Mouse (Mus musculus) hindbrain, postnatal 0 days (tissue): ENCODE results near the gene Dock4. TPM values are rescaled to one million over a fixed set of nuclear protein-coding genes. Genes with fewer than 3 reads are reported as not detected.

Source experiments
- ATAC-seq: fragments of 200-750 bp; cut with Nextera tagmentation; 2 replicates; pipeline ENCODE4 v1.8.0; 2017; ENCODE audit warnings: mild to moderate bottlenecking, moderate TSS enrichment, moderate library complexity
- DNase-seq: peaks from one replicate; pipeline ENCODE4 v3.0.0-alpha.2; 2015; ENCODE audit warnings: low spot score
- H3K27ac ChIP-seq: fragments of 300-500 bp; sonication (generic); 2 replicates; pipeline ENCODE4 v1.5.1; 2014; ENCODE audit warnings: mild to moderate bottlenecking
- H3K27me3 ChIP-seq: fragments of 300-500 bp; sonication (generic); 2 replicates; pipeline ENCODE4 v1.6.1; 2014; ENCODE audit warnings: low read length, mixed read lengths; ENCODE audit not compliant: insufficient read depth
- H3K36me3 ChIP-seq: fragments of 300-500 bp; sonication (generic); 2 replicates; pipeline ENCODE4 v1.6.1; 2014; ENCODE audit warnings: low read length, mixed read lengths; ENCODE audit not compliant: insufficient read depth
- H3K4me1 ChIP-seq: fragments of 300-500 bp; sonication (generic); 2 replicates; pipeline ENCODE4 v1.6.1; 2014; ENCODE audit warnings: antibody characterized with exemption, low read length, mixed read lengths; ENCODE audit not compliant: insufficient read depth
- H3K4me2 ChIP-seq: fragments of 300-500 bp; sonication (generic); 2 replicates; pipeline ENCODE4 v1.6.1; 2014; ENCODE audit warnings: low read depth, mild to moderate bottlenecking, low read length, moderate library complexity, mixed read lengths
- H3K4me3 ChIP-seq: fragments of 300-500 bp; sonication (generic); 2 replicates; pipeline ENCODE4 v1.5.1; 2014; ENCODE audit warnings: low read length
- H3K9ac ChIP-seq: fragments of 300-500 bp; sonication (generic); replicated peaks from 2 replicates; pipeline ENCODE4 v1.6.1; 2014; ENCODE audit warnings: mild to moderate bottlenecking, low read length, moderate library complexity, mixed read lengths
- H3K9me3 ChIP-seq: fragments of 300-500 bp; sonication (generic); 2 replicates; pipeline ENCODE4 v1.6.1; 2016; ENCODE audit warnings: low read length, mixed read lengths
- CTCF ChIP-seq: IDR thresholded peaks from 2 replicates; pipeline ENCODE4 v1.5.1; 2016; ENCODE audit warnings: antibody characterized with exemption, control low read depth, low read depth
- WGBS: fragments of 180-500 bp; shearing (Covaris S2); extraction: QIAGEN DNeasy Blood & Tissue Kit; methylation state at CpG from one replicate; pipeline ENCODE4 v1.1.7; 2014; 5-methylcytosine and 5-hydroxymethylcytosine counted together
- polyA plus RNA-seq: library from polyadenylated mRNA; unstranded; fragments of >200 nt; fragmentation: Nextera tagmentation; extraction: Ambion mirVana; gene quantifications from 2 replicates; pipeline ENCODE4 v1.2.1, GENCODE M21; 2015
- total RNA-seq: library from RNA; depleted of rRNA; stranded (reverse); fragments of >200 nt; gene quantifications from 2 replicates; pipeline ENCODE4 v1.2.3, GENCODE M21; 2014

The Dock4 gene
- total and polyA plus RNA-seq, 2 experiments from 2014 or later, result 16.7 to 30.7 TPM

GRCm38 (mm10) chr12:40759281-40759680, 313.5 kb downstream of the Dock4 start:
- Histone ChIP-seq H3K4me2 (no peak overlapping the region), H3K4me1 (no peaks in the 10 kb centered on the region), H3K9ac (no peak overlapping the region), H3K27ac (no peak overlapping the region), H3K36me3 (no peaks in the 10 kb centered on the region), H3K9me3 (no peaks in the 10 kb centered on the region), H3K4me3 (no peak overlapping the region), H3K27me3 (no peaks in the 10 kb centered on the region)
- no peak for TF ChIP-seq CTCF
- WGBS, result 97% methylated on average over 2 of the region's 2 CpGs
- no peak for ATAC-seq
- DNase-seq, result no peak

- DNase-seq (no peak), ATAC-seq (peak; percentile 85)
- Histone ChIP-seq H3K27me3 (no peaks in the 10 kb centered on the region), H3K4me3 (no peak overlapping the region), H3K4me1 (no peaks in the 10 kb centered on the region), H3K36me3 (no peaks in the 10 kb centered on the region), H3K27ac (no peak overlapping the region), H3K4me2 (no peak overlapping the region), H3K9me3 (no peaks in the 10 kb centered on the region), H3K9ac (no peak overlapping the region)
- 47% methylated on average over 8 of the region's 8 CpGs for WGBS
- TF ChIP-seq CTCF, result no peak
Measured at GRCm38 (mm10) chr12:40767258-40767816, 321.6 kb downstream of the Dock4 start.

- Histone ChIP-seq H3K27ac (no peak overlapping the region), H3K36me3 (peaks cover 4% of the 10 kb centered on the region; the same call in 1 of the 2 replicates), H3K27me3 (no peaks in the 10 kb centered on the region), H3K9ac (no peak overlapping the region), H3K4me2 (no peak overlapping the region), H3K4me1 (no peaks in the 10 kb centered on the region), H3K9me3 (no peaks in the 10 kb centered on the region), H3K4me3 (no peak overlapping the region)
- no peak for TF ChIP-seq CTCF
- DNase-seq (no peak), ATAC-seq (no peak)
- 89% methylated on average over 1 of the region's 1 CpGs for WGBS
Measured at GRCm38 (mm10) chr12:40773091-40773490, 327.3 kb downstream of the Dock4 start.

GRCm38 (mm10) chr12:40781554-40781953, 335.8 kb downstream of the Dock4 start:
- peaks cover 8% of the 10 kb centered on the region for H3K36me3 ChIP-seq
- no peaks in the 10 kb centered on the region for H3K4me1 ChIP-seq
- 93% methylated on average over 6 of the region's 6 CpGs for WGBS
- H3K9ac ChIP-seq, result no peak overlapping the region
- no peaks in the 10 kb centered on the region for H3K27me3 ChIP-seq
- H3K4me2 ChIP-seq, result no peak overlapping the region
- H3K4me3 ChIP-seq, result no peak overlapping the region
- DNase-seq (no peak), ATAC-seq (no peak)
- H3K27ac ChIP-seq, result no peak overlapping the region
- H3K9me3 ChIP-seq, result no peaks in the 10 kb centered on the region
- TF ChIP-seq CTCF, result no peak; the same call in 1 of the 2 replicates

- no peak for TF ChIP-seq CTCF
- Histone ChIP-seq H3K36me3 (no peaks in the 10 kb centered on the region), H3K27me3 (no peaks in the 10 kb centered on the region), H3K9me3 (no peaks in the 10 kb centered on the region), H3K9ac (no peak overlapping the region), H3K4me1 (no peaks in the 10 kb centered on the region), H3K4me3 (no peak overlapping the region), H3K4me2 (no peak overlapping the region), H3K27ac (no peak overlapping the region)
- DNase-seq (no peak), ATAC-seq (no peak)
- WGBS, result 34% methylated on average over 3 of the region's 3 CpGs
Measured at GRCm38 (mm10) chr12:40788621-40789111, 342.9 kb downstream of the Dock4 start.

- H3K9ac ChIP-seq, result no peak overlapping the region
- H3K36me3 ChIP-seq, result no peaks in the 10 kb centered on the region
- peak; percentile 53 for DNase-seq
- no peaks in the 10 kb centered on the region for H3K27me3 ChIP-seq
- no peak for TF ChIP-seq CTCF
- no peak overlapping the region for H3K4me3 ChIP-seq
- peak; percentile 84 for ATAC-seq
- no peak overlapping the region for H3K27ac ChIP-seq
- H3K9me3 ChIP-seq, result no peaks in the 10 kb centered on the region
- WGBS, result 45% methylated on average over 10 of the region's 10 CpGs
- H3K4me1 ChIP-seq, result no peaks in the 10 kb centered on the region
- H3K4me2 ChIP-seq, result no peak overlapping the region
Measured at GRCm38 (mm10) chr12:40789379-40790361, 343.9 kb downstream of the Dock4 start.
